Mouse (Mus musculus) telencephalon, adult 2 months (tissue): ENCODE measurements around the gene Sac3d1.

Experiments used
- DNase-seq: peaks from one replicate; pipeline ENCODE4 v3.0.0-alpha.2; 2011; ENCODE audit warnings: low read depth, low spot score

The Sac3d1 gene

DNA sequence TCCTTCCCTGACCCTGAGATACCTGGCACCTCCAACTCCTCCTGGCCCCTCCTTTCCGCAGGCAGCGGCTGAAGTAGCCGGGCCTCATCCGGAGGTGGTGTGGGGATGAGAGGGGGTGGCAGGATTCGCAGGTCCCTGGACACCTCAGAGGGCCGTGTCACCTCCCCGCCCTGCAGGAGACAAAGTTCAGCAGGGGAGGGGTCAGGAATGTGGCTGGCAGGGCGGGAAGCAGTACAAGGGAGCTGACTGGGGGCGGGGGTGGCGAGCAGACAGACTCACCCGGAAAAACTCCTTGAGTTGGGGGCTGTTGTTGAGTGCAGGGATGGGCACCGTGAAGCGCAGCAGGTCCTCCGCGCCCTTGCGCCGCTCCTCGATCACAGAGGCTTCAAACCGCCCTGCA is 3.3 kb upstream of the Sac3d1 start:
- no peak for DNase-seq

- no peak for DNase-seq
Observed at GRCm38 (mm10) chr19:6118677-6119185, 281 bp upstream of the Sac3d1 start.

GRCm38 (mm10) chr19:6117346-6117985 is 984 bp downstream of the Sac3d1 start:
- no peak for DNase-seq

DNA sequence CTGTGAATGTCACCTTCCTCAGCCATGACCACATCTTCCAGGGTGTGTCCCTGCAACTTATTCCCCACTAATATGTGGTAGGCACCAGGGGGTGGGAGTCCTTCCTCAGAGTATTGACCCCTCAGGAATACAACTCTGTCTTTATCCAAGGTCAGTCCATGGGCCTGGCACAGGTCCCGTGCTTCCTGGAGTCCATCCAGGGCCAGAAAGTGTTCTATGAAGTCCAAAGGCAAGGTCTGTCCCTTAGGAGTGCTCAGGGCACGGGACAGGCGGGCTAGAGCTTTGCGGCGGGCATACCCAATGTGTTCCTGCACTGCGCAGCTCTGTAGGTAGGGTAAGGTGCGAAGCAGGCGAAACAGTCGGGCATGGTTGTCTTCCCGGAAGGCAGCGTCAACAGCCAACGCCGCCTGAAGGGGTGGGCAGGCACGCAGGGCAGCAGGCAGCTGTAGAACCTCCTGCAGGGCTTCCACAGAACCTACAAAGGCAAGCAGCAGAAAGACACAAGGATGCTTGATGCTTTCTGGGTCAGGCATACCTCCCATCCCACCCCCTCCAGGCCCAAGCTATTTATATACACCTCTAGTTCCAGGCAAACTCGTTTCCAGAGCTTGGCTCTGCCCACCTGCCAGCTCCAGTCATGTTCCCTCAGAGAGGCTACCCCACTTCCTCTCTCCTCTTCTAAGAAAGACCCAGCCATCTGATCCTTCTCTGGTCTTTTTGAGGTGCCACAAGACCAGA is 2.2 kb downstream of the Sac3d1 start:
- DNase-seq = no peak

- no peak for DNase-seq
Observed at GRCm38 (mm10) chr19:6113116-6113515, 5.3 kb downstream of the Sac3d1 start.

DNA sequence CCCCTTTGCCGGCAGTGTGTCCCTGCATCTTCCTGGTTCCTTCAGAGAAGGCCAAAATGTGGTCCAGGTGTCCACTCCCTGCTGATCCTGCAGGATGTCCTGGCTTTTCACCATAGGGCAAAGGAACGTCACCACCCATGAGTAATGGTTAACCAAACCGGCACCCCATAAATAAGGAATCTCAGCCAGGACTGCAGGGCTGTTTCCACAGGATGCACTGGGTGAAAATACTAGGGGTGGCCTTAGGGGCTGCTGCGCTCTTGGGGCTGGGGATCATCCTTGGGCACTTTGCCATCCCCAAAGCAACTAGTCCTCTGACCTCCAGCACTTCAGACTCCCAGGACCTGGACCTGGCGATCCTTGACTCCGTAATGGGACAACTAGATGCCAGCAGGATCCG is 12.9 kb downstream of the Sac3d1 start, which contains the start of gene Naaladl1:
Gene Naaladl1 (plus strand): TSS at position 197 of the 400 bp plus-strand sequence.
- DNase-seq = no peak

DNA sequence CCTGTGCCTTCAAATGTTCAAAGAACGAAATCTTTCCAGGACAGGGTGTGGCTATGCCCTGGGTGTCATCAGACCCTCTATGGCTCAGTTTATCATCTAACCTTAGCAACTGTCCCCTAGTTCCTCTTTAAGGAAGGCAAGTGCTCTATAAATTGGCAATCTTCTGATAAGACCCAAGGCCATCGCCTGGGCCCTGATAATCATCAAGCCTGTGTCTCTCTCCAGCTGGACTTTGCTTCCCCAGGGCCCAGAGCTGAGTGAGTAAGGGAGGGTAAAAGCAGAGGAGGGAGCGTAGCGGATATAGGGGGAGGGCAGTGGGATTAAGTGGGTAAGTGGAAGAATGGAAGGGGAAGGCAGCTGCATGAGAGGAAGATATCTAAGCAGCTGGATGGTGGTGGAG is 14.0 kb downstream of the Sac3d1 start:
- no peak for DNase-seq

- DNase-seq = no peak
Observed at GRCm38 (mm10) chr19:6102169-6102853, 16.1 kb downstream of the Sac3d1 start.

DNA sequence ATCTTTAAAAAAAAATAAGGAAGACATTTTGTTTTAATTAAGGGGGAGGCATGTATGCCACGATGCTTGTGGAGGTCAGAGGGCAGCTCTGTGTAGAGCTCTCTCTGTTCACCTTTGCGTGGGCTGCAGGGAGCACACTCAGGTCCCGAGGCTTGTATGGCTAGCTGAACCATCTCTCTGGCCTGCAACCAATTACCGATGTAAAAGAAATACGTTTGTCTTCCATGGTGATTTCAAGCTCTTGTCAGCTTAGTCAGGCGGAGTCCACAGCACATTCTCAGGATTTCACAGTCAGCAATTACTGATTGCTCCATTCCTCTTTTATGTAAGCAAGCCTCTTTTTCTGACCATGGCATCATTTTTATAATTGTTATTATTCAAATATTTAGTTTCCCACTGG is 17.3 kb downstream of the Sac3d1 start:
- no peak for DNase-seq

- no peak for DNase-seq
Observed at GRCm38 (mm10) chr19:6097847-6098246, 20.6 kb downstream of the Sac3d1 start.

- no peak for DNase-seq
Observed at GRCm38 (mm10) chr19:6094119-6094518, 24.3 kb downstream of the Sac3d1 start, which contains the start of gene AC131692.1. AC131692.1 (plus strand) TSS chr19:6094419.

GRCm38 (mm10) chr19:6088841-6089240 is 29.6 kb downstream of the Sac3d1 start:
- DNase-seq = no peak

DNA sequence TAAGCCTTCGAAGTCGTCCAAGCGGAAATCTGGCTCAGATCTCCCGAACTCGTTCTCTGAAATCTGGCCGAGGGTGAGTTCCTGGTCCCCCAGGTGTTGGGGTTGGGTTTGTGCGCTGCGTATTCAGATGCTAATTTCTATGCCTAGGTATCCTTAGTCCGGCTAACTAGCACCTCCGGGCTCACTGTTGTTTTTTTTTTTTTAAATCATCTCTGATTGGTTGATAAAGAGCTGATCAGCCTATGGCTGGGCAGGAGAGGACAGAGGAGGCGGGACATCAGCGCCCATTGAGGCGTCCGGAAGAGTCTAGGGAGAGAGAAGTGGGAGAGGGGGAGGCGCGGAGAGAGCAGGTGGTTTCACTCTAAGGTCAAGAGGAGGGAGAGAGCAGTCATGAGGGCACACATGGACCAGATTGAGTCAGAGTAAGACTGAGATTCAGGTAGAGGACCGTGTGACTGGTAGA is 33.0 kb downstream of the Sac3d1 start:
- DNase-seq = no peak

DNA sequence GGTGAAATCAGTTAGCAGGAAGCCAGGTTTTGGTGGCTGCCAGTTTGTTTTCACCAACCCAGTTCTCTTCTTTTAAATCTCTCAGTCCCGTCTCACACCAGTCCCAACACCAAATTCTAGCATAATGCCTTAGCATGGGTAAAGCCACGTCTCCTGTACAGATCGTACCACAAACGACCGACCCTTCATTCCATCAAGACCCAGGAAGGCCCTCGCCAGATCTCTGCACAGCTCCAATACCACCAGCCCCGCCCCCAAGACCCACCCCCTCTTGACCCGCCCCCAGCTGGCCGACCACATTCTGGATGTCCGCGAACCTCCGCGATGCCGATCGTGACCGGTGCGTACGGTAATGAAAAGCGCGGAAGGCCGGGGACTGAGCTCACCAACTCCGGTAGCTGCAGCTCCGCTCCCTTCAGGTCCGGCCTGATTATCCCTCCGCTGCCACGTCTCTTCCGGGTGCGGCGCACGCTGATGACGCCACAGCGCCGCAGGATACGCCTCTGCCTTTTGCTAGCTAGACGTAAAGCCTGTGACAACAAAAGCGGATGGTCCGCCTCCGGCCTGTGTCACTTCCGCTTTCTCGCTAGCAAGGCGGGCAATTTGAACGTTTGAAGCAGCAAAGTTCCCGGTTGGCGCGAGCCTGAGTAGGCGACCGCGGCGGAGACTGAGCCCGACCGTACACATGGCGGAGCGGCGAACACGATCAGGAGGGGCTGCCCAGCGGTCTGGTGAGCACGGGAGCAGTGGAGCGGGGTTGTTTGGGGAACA is 33.8 kb downstream of the Sac3d1 start, which contains the start of the genes Zfpl1 and Cdca5:
Gene Zfpl1 (minus strand): TSS at position 479 of the 771 bp plus-strand sequence.
Gene Cdca5 (plus strand): TSS at position 506 of the 771 bp plus-strand sequence.
- peak; percentile 98 for DNase-seq

DNA sequence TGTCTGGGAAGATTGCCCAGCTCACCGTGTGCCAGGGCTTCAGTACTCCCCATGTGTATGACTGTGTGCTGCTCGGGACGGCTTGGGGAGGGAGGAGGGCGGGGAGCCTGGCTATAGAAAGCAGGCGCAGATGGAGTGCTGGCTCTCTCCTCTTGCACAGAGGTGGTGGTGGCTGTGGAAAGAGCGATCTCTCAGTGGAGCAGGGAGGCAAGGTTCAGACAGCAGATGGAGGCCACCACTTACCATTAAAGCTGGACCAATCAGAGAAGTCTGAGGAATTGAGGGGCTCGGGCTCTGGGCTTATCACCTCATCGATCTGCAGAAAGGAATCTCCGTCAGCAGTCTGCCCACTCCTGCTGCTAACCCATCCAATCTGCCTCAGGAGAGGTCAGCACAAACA is 36.3 kb downstream of the Sac3d1 start, which contains the start of gene Gm28374:
Gene Gm28374 (minus strand): TSS at position 101 of the 400 bp plus-strand sequence.
- no peak for DNase-seq

DNA sequence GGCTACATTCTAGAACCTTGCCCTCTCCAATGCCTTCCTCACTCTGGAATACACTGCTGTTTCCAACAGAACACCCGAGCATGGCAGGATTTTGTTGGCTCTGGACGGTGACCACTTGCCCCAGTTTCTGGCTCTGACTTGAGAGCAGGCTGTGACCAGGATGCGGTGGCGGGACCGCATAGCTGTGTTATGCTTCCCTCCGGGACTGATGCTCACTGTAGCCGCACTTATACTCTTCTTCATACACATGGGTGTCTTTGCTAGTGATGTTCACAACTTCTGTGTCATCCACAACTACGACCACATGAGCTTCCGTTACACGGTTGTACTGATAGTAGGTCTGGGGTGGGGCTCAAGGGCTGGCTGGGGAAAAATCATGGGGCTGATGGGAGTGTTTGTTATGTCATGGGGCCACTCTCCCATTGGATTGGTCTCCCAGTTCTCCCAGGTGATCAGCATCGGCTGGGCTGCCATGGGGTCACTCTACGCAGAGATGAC is 38.4 kb downstream of the Sac3d1 start, which contains the start of gene Tmem262:
Gene Tmem262 (plus strand): TSS at position 51 of the 498 bp plus-strand sequence.
- no peak for DNase-seq

DNA sequence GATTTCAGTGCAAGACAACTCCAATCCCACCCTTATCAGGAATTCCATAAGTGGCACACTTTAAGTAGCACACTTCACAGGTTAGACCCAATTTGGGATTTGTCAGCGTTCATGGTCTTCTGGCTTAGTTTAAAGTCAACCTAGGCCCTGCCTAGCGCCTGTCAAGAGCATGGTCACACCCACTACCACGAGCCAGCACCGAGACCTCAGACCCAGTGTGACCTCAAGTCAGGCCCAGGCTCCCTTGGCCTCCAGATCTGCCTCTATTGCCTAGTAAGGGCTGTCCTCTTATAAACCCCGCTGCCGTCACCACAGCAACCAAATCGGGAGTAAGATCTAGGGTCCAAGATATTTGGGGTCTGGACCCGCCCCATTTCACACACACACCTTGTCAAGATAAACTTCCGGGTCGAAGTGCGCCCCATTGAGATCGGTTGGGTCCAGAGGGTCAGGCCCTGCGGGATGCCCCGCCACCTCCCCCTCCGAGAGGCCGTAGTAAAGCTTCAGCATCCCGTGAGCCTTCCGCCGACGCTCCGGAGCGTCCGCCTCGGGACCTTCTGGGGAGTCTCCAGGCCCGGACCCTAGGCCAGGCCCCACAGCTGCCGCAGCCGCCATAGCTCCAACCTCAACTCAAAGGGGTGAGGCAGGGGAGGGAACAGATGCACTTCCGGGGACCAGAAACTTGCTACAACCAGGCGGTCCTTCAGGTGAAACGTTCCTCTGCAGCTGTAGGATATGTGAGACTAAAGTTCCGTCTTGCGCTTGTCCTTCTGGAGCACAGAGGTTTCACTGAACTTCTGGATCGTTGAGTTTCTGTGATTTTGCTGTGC is 41.7 kb downstream of the Sac3d1 start, which contains the start of gene Vps51:
Gene Vps51 (minus strand): TSS at position 668 of the 830 bp plus-strand sequence.
- DNase-seq = peak; percentile 97

DNA sequence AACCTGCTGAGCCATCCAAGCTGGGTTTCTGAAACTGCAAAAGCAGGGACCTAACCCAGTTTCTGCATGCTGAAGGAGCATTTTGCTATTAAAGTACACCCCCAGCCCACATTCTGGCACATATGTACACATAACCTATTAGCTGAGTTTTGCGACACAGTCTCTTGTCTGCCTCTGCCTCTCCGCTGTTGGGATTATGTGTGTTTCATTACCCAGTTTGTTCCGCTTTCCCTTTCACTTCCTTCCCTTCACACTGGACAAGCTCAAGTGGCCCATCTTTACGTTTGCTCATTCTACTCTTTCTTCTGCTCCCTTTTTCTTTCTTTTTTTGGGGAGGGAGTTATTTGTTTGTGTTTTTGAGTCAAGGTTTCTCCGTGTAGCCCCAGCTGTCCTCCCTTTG is 44.6 kb downstream of the Sac3d1 start:
- no peak for DNase-seq

DNA sequence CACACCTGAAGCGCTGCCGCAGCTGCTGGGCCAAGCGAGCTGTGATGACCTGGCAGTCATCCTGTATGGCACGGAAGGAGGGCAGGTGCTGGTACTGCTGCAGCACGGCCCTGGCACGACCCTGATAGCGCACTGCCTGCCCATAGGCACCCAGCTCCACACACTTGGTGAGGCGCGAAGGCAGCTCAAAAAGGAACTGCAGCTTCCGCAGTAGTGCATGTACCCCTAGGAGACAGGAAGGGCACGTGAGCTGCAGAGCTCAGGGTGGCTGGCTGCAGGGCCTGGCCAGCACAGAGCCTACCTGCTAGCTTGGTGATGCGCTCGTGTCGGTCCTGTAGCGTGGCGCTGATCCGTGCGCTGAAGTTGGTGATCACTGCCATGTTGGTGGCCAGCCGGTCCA is 47.2 kb downstream of the Sac3d1 start:
- no peak for DNase-seq
